Mouse (Mus musculus) neural tube, embryonic 11.5 days (tissue): ENCODE measurements around the gene Igdcc3. TPM values are rescaled to one million over a fixed set of nuclear protein-coding genes. Genes with fewer than 3 reads are reported as not detected.

Source experiments
- ATAC-seq: fragments of 200-750 bp; cut with Nextera tagmentation; 2 replicates; pipeline ENCODE4 v1.8.0; 2017; ENCODE audit warnings: moderate number of reproducible peaks, mild to moderate bottlenecking, moderate TSS enrichment, moderate library complexity; ENCODE audit not compliant: insufficient read depth, low FRiP score, low TSS enrichment
- DNase-seq: peaks from one replicate; pipeline ENCODE4 v3.0.0-alpha.2; 2015; ENCODE audit warnings: low spot score
- H3K27ac ChIP-seq: fragments of 300-500 bp; sonication (generic); 2 replicates; pipeline ENCODE4 v1.5.1; 2014; ENCODE audit warnings: low read depth, mild to moderate bottlenecking, low read length
- H3K27me3 ChIP-seq: fragments of 300-500 bp; sonication (generic); 2 replicates; pipeline ENCODE4 v1.6.1; 2014; ENCODE audit warnings: mild to moderate bottlenecking, low read length, mixed read lengths; ENCODE audit not compliant: control insufficient read depth, insufficient read depth
- H3K36me3 ChIP-seq: fragments of 300-500 bp; sonication (generic); 2 replicates; pipeline ENCODE4 v1.6.1; 2014; ENCODE audit warnings: mild to moderate bottlenecking, low read length, moderate library complexity, mixed read lengths; ENCODE audit not compliant: control insufficient read depth, insufficient read depth
- H3K4me1 ChIP-seq: fragments of 300-500 bp; sonication (generic); 2 replicates; pipeline ENCODE4 v1.6.1; 2014; ENCODE audit warnings: low read length, mixed read lengths; ENCODE audit not compliant: control insufficient read depth, insufficient read depth
- H3K4me2 ChIP-seq: fragments of 300-500 bp; sonication (generic); 2 replicates; pipeline ENCODE4 v1.6.1; 2014; ENCODE audit warnings: low read depth, mild to moderate bottlenecking, moderate library complexity
- H3K4me3 ChIP-seq: fragments of 300-500 bp; sonication (generic); 2 replicates; pipeline ENCODE4 v1.5.1; 2014; ENCODE audit warnings: low read depth, low read length
- H3K9ac ChIP-seq: fragments of 300-500 bp; sonication (generic); 2 replicates; pipeline ENCODE4 v1.6.1; 2014; ENCODE audit warnings: mild to moderate bottlenecking, low read length
- H3K9me3 ChIP-seq: fragments of 300-500 bp; sonication (generic); 2 replicates; pipeline ENCODE4 v1.6.1; 2016; ENCODE audit warnings: low read length; ENCODE audit not compliant: control insufficient read depth
- WGBS: fragments of 180-500 bp; shearing (Covaris S2); extraction: QIAGEN DNeasy Blood & Tissue Kit; methylation state at CpG from one replicate; pipeline ENCODE4 v1.1.7; 2014; 5-methylcytosine and 5-hydroxymethylcytosine counted together
- polyA plus RNA-seq: library from polyadenylated mRNA; unstranded; fragments of >200 nt; fragmentation: Nextera tagmentation; extraction: Ambion mirVana; gene quantifications from 2 replicates; pipeline ENCODE4 v1.2.1, GENCODE M21; 2014

Gene Igdcc3
- polyA plus RNA-seq, 1 experiment from 2014 or later = 71.9 TPM

DNA sequence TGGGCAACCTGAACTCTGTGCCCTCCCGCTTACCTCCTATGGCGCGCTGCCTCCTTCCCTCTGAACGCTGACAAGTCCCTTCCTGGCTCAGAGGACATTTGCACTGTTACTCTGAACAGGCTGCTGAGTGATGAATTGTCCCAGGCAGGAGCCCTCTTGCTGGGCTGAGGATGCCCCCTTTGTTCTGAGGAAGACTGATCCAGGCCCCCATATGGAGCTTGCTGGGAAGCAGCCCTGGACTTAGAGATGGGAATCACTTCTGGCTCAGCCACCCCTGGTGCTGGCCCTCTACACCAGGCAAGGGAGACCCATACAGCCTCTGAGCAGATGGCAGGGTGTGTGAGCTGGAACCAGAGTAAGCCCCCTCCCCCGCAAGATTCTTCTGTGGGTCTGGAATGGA lies 5.0 kb downstream of the Igdcc3 start:
- Histone ChIP-seq H3K4me2 (peak overlapping the region; percentile 21), H3K27me3 (no peaks in the 10 kb centered on the region), H3K4me1 (peaks cover 36% of the 10 kb centered on the region), H3K4me3 (no peak overlapping the region), H3K36me3 (peaks cover 2% of the 10 kb centered on the region), H3K9me3 (no peaks in the 10 kb centered on the region), H3K9ac (peak overlapping the region; percentile 1; the same call in 1 of the 2 replicates), H3K27ac (peak overlapping the region; percentile 74)
- peak; percentile 49; the same call in 1 of the 2 replicates for ATAC-seq
- DNase-seq = peak; percentile 63
- 39% methylated on average over 5 of the region's 5 CpGs for whole genome bisulfite sequencing

DNA sequence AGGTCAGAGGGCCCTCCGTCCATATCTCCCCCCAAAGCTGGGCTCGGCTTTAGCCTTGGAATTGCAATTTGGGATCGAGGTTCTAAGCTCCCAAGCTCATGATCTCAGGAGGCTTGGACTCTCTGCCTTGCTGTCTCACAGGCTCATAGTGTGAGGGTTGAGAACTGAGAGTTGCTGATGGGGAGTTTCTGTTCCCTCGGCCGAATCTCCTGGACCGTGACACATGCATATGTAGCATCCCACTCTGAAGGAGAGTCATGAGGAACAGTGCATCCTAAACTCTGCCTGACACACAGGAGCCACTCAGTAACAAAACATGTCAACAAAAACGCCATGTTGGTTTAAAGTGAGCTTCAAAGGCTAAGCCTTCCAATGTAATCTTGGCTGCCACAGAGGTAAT lies 7.5 kb downstream of the Igdcc3 start:
- no peak for ATAC-seq
- Histone ChIP-seq H3K4me3 (no peak overlapping the region), H3K4me1 (peaks cover 40% of the 10 kb centered on the region), H3K4me2 (no peak overlapping the region), H3K27ac (no peak overlapping the region), H3K27me3 (no peaks in the 10 kb centered on the region), H3K9ac (no peak overlapping the region), H3K9me3 (no peaks in the 10 kb centered on the region), H3K36me3 (peaks cover 4% of the 10 kb centered on the region)
- WGBS = 87% methylated on average over 7 of the region's 7 CpGs
- DNase-seq = no peak

- Histone ChIP-seq H3K9me3 (no peaks in the 10 kb centered on the region), H3K4me3 (no peak overlapping the region), H3K4me2 (peak overlapping the region; percentile 20; the same call in 1 of the 2 replicates), H3K9ac (peak overlapping the region; percentile 60), H3K27ac (peak overlapping the region; percentile 95), H3K36me3 (peaks cover 4% of the 10 kb centered on the region; the same call in 1 of the 2 replicates), H3K27me3 (no peaks in the 10 kb centered on the region), H3K4me1 (peaks cover 57% of the 10 kb centered on the region)
- 30% methylated on average over 6 of the region's 6 CpGs for WGBS
- DNase-seq = no peak
- peak; percentile 68 for ATAC-seq
These were observed 11.8 kb downstream of the Igdcc3 start for GRCm38 (mm10) chr9:65152711-65153330.

DNA sequence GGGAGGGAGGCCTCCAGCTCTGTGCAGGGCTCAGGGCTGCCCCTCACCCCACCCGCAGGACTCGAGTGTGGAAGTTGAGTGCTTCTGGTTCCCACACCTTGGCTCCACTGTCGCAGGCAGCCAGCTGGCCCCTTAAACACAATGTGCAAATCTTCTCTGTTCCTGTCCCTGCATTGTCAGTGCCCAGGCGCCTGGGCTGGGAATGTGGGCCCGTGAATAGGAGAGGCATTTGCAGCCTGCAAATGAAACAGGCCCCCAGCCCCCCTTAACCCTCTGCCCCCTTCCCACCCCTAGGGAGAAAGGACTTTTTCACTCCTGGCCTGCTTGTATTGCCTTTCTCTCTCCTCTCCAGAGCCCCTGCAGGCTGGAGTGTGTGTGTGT lies 12.3 kb downstream of the Igdcc3 start:
- ATAC-seq (peak; percentile 84), DNase-seq (peak; percentile 79)
- WGBS = 2% methylated on average over 5 of the region's 5 CpGs
- Histone ChIP-seq H3K27ac (peak overlapping the region; percentile 95), H3K27me3 (no peaks in the 10 kb centered on the region), H3K9me3 (no peaks in the 10 kb centered on the region), H3K9ac (peak overlapping the region; percentile 60), H3K4me2 (peak overlapping the region; percentile 20; the same call in 1 of the 2 replicates), H3K4me1 (peaks cover 61% of the 10 kb centered on the region), H3K36me3 (peaks cover 4% of the 10 kb centered on the region; the same call in 1 of the 2 replicates), H3K4me3 (no peak overlapping the region)

DNA sequence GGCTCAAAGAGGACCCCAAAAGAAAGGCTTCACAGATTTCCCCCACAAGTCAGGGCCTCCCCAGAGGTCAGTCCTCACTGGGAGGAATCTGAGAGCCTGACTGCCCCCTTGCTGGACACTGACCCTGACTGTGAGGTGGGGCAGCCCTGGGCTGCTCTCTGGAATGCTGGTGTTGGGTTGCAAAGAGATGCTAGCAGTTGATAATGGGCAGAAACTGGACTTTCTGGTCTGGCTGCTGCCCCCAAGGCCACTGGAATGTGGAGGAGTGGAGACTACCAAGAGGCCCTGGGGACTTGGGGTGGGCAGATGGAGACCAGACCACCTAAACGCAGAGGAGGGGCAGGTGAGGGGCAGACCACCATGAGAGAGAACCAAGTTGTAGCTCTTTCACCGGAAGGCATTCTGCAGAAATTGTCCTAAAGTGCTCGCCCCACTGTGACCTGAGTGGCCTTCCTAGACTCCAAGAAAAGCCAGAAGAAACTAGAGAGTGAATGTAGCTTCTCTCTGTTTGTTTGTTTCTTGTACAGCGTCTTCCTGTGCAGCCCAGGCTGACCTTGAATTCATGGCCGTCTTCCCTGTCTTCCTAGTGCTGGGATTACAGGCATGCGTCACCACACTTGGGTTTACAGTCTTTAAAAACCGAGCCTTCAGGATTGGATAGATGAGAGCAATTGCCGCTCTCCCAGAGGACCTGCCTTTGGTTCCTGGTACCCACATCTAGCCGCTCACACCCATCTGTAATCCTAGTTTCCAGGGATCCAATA lies 13.9 kb downstream of the Igdcc3 start:
- 58% methylated on average over 9 of the region's 9 CpGs for WGBS
- H3K4me2 ChIP-seq = no peak overlapping the region
- H3K36me3 ChIP-seq = peaks cover 4% of the 10 kb centered on the region; the same call in 1 of the 2 replicates
- DNase-seq (peak; percentile 11), ATAC-seq (no peak)
- H3K27ac ChIP-seq = peak overlapping the region; percentile 95
- peak overlapping the region; percentile 15; the same call in 1 of the 2 replicates for H3K9ac ChIP-seq
- H3K9me3 ChIP-seq = no peaks in the 10 kb centered on the region
- no peaks in the 10 kb centered on the region for H3K27me3 ChIP-seq
- H3K4me1 ChIP-seq = peaks cover 67% of the 10 kb centered on the region
- no peak overlapping the region for H3K4me3 ChIP-seq

- Histone ChIP-seq H3K4me2 (peak overlapping the region; percentile 16), H3K27ac (peak overlapping the region; percentile 72), H3K4me1 (peaks cover 79% of the 10 kb centered on the region), H3K36me3 (no peaks in the 10 kb centered on the region; the same call in 1 of the 2 replicates), H3K4me3 (no peak overlapping the region), H3K9ac (peak overlapping the region; percentile 47), H3K27me3 (no peaks in the 10 kb centered on the region), H3K9me3 (no peaks in the 10 kb centered on the region)
- DNase-seq = peak; percentile 62
- 2% methylated on average over 8 of the region's 8 CpGs for WGBS
- no peak for ATAC-seq
These were observed 15.6 kb downstream of the Igdcc3 start for GRCm38 (mm10) chr9:65156604-65157003.

DNA sequence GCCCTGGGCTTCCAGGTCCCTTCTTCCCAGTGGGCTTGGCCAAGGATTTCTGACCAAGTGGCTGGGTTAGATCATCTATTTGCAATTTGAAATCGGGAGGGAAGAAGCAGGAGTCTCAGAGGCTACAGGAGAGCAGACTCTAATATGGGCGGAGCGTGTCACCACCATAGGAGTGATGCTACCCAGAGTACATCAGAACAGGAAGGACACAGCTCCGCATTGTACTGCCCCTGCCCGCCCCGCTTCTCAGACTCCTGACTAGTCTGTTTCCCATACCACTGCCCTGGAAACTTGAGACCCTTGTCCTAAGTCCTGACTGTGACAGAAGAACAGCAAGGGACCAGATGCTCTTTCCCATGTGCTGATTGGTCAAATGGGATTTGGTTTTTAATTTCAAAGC lies 16.6 kb downstream of the Igdcc3 start:
- no peaks in the 10 kb centered on the region for H3K9me3 ChIP-seq
- H3K4me1 ChIP-seq = peaks cover 86% of the 10 kb centered on the region
- no peak overlapping the region for H3K4me2 ChIP-seq
- DNase-seq = peak; percentile 23
- WGBS = 51% methylated on average over 6 of the region's 6 CpGs
- H3K4me3 ChIP-seq = no peak overlapping the region
- H3K9ac ChIP-seq = no peak overlapping the region
- ATAC-seq = no peak
- no peak overlapping the region; the same call in 1 of the 2 replicates for H3K27ac ChIP-seq
- no peaks in the 10 kb centered on the region for H3K27me3 ChIP-seq
- no peaks in the 10 kb centered on the region; the same call in 1 of the 2 replicates for H3K36me3 ChIP-seq

DNA sequence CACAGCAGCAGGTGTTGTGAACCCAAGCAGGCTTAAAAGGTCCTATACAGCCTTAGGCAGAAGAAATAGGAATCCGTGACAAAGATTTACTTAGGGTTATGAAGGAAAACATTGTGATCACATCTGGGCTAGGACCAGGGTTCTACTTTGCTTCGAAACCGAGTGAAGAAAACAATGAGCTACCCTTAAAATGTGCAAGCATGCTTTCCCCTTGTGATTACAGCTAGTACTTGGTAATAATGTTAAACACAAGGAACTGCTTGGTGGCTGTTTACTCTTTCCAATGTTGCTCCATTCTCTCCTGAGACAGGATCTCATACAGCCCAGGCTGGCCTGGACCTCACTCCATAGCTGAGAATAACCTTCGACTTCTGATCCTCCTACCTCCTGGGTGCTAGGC lies 20.2 kb downstream of the Igdcc3 start:
- peaks cover 66% of the 10 kb centered on the region for H3K4me1 ChIP-seq
- WGBS = 27% methylated on average over 4 of the region's 4 CpGs
- no peaks in the 10 kb centered on the region for H3K9me3 ChIP-seq
- DNase-seq (no peak), ATAC-seq (no peak)
- H3K4me2 ChIP-seq = no peak overlapping the region; the same call in 1 of the 2 replicates
- no peaks in the 10 kb centered on the region; the same call in 1 of the 2 replicates for H3K36me3 ChIP-seq
- no peaks in the 10 kb centered on the region for H3K27me3 ChIP-seq
- H3K4me3 ChIP-seq = no peak overlapping the region
- H3K9ac ChIP-seq = no peak overlapping the region
- H3K27ac ChIP-seq = peak overlapping the region; percentile 90
